Mouse (Mus musculus) cerebellum, adult 18-20 months (tissue): ENCODE measurements at regions not wholly inside any gene's neighbourhood (a gene's known extent, or its start where the extent isn't known, plus 50 kb on each side); places are given as distances from the start of the nearest gene placed in this dataset.

Source experiments
- DNase-seq, 2 experiments: peaks; one replicate each; pipeline ENCODE4 v3.0.0; 2021

DNA sequence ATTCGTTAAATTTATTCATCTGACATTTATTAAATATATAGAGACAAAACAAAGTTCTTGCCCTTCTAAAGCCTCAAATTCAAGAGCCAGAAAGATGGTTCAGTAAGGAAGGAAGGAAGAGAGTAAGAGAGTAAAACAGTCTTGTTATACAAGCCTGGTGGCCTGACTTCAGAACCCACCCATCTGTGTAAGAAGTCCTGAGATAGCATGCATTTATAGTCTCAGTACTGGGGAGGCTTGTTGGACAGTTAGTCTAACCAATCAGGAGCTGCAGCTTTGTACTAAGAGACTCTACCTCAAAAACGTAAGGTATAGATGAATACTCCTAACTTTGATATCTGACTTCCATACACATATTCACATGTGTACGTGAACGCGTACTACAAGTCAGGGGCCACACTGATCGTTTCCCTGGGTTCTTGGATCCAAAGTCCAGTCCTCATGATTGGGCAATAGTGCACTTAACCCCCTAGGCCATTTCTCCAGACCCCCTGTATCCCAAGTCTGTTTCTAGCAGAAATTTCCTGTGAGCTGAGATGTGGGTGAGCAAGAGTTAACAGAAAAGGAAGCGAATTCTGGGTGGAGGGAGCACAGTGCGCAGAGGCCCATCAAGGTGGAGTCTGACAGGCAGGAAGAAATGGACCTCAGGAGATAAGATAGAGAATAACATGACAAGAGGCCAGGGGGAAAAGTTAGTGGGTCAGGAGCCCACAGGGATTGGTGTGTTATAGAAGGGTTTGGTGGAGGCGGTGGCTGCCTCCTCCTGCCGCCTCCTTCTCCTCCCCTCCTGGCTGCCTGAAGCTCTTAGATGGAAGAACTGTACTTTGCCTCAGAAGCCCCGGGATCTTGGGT lies 187.0 kb downstream of the Kit start:
- no peak for DNase-seq

DNA sequence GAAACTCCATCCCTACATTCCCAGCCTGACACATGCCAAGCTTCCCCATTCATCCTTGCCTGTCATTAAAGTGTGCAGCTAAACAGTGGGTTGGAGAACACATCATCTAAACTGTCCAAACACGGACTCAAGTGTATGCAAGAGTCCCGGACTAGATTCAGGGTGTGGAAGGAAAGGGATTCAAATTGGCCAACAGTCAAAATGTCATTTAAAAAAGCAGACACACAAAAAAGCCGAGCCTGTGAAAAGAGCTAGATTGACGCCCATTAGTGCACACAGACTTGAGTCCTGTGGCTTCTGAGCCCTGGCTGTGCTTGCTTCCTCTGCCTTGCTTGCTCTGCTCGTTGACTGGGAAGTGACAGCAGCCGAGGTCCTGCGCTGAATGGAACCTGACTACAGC lies 181.5 kb downstream of the Kit start:
- DNase-seq: no peak

- no peak for DNase-seq
Observed at GRCm38 (mm10) chr5:75754356-75754755, 179.6 kb downstream of the Kit start.

DNA sequence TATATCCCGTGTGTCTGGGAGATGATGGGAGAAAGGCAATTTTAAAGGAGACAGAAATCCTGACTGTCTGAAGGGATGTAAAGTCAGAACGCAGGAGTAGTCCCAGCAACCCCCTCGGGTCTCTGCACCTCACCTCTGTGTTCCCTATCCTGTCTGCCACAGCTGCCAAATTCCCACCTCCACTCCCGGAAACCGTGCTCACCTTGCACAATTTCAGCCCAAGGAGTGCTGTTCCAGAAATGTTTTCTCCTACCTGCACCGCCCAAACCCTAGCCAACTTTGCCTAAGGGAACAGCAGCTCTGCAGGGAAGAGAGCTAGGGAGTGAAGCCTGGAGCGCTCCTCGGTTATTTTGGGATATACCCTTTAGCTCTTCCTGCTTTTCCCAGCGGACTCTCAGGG lies 170.6 kb downstream of the Kit start:
- DNase-seq: no peak

DNA sequence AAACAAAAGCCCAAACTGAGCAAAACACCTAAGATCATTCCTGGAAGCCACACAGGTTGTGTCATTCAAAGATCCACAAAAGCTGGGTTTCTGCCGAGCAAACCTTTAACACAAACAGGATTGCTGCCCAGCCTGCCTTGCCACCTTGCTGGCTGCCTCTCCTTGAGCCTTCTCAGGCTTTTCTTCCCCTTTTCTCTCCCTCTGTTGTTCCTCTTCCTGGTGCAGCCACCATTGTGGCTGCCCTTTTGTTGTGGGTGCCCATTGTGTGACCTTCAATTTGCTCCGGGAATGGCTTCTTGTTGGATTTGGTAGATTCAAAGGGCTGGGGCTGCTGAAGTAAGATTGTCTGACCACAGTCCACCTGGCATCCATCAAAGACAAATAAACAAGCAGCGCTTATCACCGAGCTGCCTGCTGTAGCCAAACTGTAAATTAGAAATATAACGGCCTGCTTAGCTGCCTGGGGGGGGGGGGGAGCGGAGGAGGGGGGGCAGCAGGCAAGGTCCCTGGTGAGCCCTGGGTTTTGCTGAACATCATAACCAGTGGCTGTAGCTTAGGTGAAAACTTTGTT lies 169.8 kb downstream of the Kit start:
- DNase-seq: no peak

- no peak for DNase-seq
Observed at GRCm38 (mm10) chr5:75739336-75739735, 164.6 kb downstream of the Kit start.

DNA sequence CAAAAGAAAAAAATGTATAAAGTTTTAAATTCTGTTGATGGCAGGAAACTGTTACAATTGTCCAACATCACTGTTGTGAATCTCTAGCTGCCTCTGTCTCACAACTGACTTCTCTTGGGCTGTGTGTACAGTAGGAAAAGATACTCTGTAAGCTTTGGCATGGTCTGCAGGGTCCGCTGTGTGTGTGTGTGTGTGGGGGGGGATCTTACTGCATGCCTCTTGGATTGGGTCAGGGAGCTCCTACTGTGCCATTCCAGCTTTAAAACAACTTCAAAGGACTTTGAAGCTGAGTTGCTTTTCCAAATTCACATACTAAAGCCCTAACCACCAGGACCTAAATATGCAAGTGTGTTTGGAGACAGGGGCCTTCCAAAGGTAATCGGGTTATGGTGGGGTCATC lies 163.7 kb downstream of the Kit start:
- no peak for DNase-seq

DNA sequence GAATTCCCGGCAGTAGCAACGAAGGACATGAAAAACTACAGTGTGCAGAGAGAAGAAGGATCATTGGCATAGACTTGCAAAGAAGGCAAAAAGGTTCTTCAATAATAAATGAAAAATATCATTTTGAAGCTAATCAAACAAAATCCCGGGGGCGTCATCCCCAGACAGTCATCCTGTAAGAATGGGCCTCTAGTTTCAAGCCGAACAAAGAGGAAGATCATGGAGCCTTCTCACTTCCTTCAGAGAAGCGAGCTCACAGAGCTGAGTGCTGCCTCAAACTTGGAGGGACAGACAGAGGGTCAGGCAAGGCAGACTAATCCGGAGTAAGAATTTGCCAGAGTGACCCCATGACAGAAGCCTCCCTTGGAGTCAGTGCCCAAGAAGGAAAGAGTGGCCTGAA lies 163.0 kb downstream of the Kit start:
- no peak for DNase-seq

- DNase-seq: no peak
Observed at GRCm38 (mm10) chr5:75736318-75736717, 161.6 kb downstream of the Kit start.

DNA sequence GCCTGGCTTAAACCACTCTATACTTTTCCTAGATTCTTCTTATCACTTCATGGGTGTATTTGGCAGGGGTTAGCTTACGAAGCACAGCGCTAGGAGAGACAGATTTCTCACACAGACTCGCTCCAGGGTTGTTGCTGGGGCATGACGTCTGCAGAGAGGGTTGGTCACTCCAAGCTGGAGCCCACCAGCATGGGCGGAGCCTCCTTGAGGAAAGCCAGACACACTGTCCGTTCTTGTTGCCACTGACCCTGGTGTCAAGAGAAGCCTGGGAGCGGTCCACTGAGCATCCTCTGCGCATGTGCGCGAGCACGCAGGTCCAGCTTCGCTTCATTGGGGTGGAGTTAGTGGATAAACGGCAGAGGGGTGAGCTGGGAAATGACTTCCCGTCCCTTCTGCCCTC lies 159.8 kb downstream of the Kit start:
- no peak for DNase-seq

DNA sequence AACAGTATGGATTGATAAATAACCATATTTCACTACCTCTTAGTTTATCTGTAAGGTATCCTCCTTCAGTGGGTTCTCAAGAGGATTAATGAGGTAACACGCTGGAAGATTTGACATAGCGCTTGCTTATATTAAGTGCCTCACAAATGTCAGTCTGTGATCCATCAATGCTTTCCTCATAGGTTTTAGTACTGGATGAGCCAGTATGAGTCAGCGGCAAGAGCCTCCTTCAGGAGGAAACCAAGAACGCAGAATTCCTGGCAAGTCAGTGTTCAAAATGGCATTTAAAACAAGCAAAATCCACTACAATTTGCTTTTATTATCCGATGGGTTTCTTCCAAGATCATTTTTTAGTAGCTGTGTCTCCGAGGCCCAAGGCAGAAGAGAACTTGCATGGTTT lies 159.3 kb downstream of the Kit start:
- DNase-seq: no peak

GRCm38 (mm10) chr5:75731236-75731635 lies 156.5 kb downstream of the Kit start:
- no peak for DNase-seq

DNA sequence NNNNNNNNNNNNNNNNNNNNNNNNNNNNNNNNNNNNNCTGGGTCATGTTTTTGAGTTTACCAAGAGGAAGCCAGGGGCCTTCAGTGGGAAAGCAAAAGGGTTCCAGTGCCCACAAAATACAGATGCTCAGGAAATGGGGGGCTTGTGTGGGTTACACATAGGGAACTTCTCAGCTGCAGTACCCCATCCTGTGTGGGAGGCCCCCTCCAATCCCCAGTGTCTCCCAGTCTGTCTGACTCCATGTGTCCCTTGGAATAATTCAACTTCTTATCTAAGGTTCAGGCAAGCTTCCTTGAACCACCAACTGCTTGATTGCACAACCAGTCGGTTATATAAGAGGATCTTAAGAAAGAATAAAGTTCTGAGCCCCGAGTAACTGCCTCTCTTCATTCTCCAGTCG lies 156.0 kb downstream of the Kit start:
- no peak for DNase-seq

GRCm38 (mm10) chr5:75721291-75721690 lies 146.6 kb downstream of the Kit start:
- no peak for DNase-seq

DNA sequence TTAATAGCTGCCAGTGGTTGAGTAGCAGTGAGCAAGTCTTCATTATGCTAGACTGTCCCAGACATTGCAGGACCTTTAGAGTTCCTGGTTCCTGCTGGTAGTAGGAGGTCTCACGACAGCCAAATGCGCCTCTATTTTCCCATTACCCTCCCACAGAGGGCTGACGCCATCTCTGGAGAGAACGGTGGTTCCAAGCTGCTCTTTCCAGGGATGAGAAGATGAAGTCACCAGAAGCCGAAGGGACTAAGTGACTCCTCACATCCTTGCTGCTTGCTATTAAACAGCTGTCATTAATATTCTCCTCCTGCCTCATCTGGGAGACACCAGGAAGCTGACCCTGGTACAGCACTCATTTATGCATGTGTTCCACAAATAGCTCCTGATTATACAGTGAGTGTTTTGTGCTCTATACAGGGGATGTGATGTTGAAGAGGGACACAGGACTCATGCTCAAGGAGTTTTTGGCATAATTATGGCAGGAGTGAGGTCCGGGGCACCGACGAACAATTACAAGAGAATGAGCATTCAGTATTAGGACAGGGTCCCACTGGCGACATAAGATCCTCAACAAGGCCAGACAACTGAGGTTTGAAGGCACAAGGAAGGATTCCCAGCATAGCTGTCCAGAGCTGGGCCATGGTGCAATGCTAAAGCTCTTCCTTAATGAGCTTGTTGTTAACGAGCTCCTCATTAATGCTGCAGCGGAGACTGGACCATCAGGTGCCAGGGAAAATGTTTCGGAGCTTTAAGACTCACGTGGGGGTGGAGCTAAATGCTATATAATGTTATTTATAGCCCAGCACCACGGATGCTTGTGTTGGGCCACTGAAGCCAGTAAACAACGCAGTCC lies 145.6 kb downstream of the Kit start:
- no peak for DNase-seq

GRCm38 (mm10) chr5:75718511-75719225 lies 144.0 kb downstream of the Kit start:
- DNase-seq: no peak
